26 mouse cellular contexts compared by ENCODE assay signal in genomic region chr19:59646231-59646630, GRCm38 (mm10).
DNase-seq lines count a peak whose midpoint lies in the region; ATAC-seq and TF ChIP-seq lines count a peak whose summit lies in the region.
"Had no signal": no experiment of that assay in that cellular context is flagged by ENCODE, and none has a peak within 500 bp of the region (broad histone marks: within the 10 kb centered on the region; RNA-seq: fewer than 3 reads in every experiment).

No protein-coding gene starts in this region.

- no peak overlapping the region for H3K4me3 ChIP-seq in forebrain, embryonic 14.5 days (ENCODE audit: low read depth, low read length)
- H3K4me3 ChIP-seq in forebrain, embryonic 10.5 days: no peak overlapping the region
- no peak overlapping the region for H3K4me3 ChIP-seq in midbrain, embryonic 11.5 days (ENCODE audit: low read depth, low read length)
- no peak overlapping the region for H3K4me3 ChIP-seq in midbrain, embryonic 10.5 days
- no peak overlapping the region for H3K4me3 ChIP-seq in limb, embryonic 13.5 days
- H3K4me3 ChIP-seq in cerebellum, adult 2 months (replicated peaks; ENCODE audit: insufficient read depth, low read depth, low read length): no peak overlapping the region
- H3K4me3 ChIP-seq: embryonic facial prominence, embryonic 12.5 days; embryonic facial prominence, embryonic 15.5 days; gastrocnemius, adult 2 months; heart, embryonic 10.5 days; heart, embryonic 13.5 days had no signal

- H3K9ac ChIP-seq in forebrain, embryonic 14.5 days (ENCODE audit: low read length): no peak overlapping the region
- H3K9ac ChIP-seq in midbrain, embryonic 11.5 days (ENCODE audit: low read length): no peak overlapping the region
- H3K9ac ChIP-seq in limb, embryonic 13.5 days: no peak overlapping the region
- H3K9ac ChIP-seq: embryonic facial prominence, embryonic 12.5 days; embryonic facial prominence, embryonic 15.5 days; forebrain, postnatal 0 days; heart, embryonic 13.5 days; hindbrain, embryonic 14.5 days had no signal

- no peak for TF ChIP-seq POLR2A in cerebellum, adult 2 months (IDR thresholded peaks at IDR 0.05; ENCODE audit: borderline replicate concordance, insufficient read depth, low read length)

- TF ChIP-seq CTCF in cerebellum, adult 2 months (IDR thresholded peaks at IDR 0.05; ENCODE audit: borderline replicate concordance, insufficient read depth, low read depth, low read length): no peak

- no peak overlapping the region for H3K27ac ChIP-seq in forebrain, embryonic 14.5 days (ENCODE audit: low read depth, low read length)
- no peak overlapping the region for H3K27ac ChIP-seq in forebrain, embryonic 10.5 days
- no peak overlapping the region for H3K27ac ChIP-seq in midbrain, embryonic 11.5 days (ENCODE audit: low read depth, low read length)
- H3K27ac ChIP-seq in midbrain, embryonic 10.5 days (replicated peaks): no peak overlapping the region
- no peak overlapping the region for H3K27ac ChIP-seq in limb, embryonic 13.5 days
- H3K27ac ChIP-seq in cerebellum, adult 2 months (ENCODE audit: insufficient read depth, low read length): no peak overlapping the region
- H3K27ac ChIP-seq: embryonic facial prominence, embryonic 12.5 days; embryonic facial prominence, embryonic 15.5 days; gastrocnemius, adult 2 months; heart, embryonic 10.5 days; heart, embryonic 13.5 days; hindbrain, embryonic 14.5 days; hindbrain, postnatal 0 days had no signal

- DNase-seq in forebrain, embryonic 14.5 days (ENCODE audit: low spot score): no peak
- no peak for DNase-seq in forebrain, embryonic 10.5 days (ENCODE audit: extremely low spot score, low spot score)
- peak; percentile 60 for DNase-seq in midbrain, embryonic 11.5 days (ENCODE audit: low spot score, missing footprints)
- no peak for DNase-seq in midbrain, embryonic 10.5 days (ENCODE audit: low spot score)
- DNase-seq in cerebellum, adult 2 months: no peak
- DNase-seq: adrenal gland, adult 8-10 months; adrenal gland, postnatal 25 days; cerebellum, adult 18-20 months; cerebellum, adult 9-11 months; cerebellum, postnatal 25 days; gastrocnemius, adult 2 months; gastrocnemius, postnatal 14 days; heart, adult 18-20 months; heart, postnatal 14 days; heart, postnatal 4 days had no signal

- peak; percentile 44 for ATAC-seq in forebrain, embryonic 14.5 days
- no peak for ATAC-seq in midbrain, embryonic 11.5 days (ENCODE audit: low FRiP score)
- ATAC-seq in limb, embryonic 13.5 days (ENCODE audit: low FRiP score, low read depth): no peak; the same call in 1 of the 2 replicates
- ATAC-seq: CD4-positive, CD25-positive, alpha-beta regulatory T cell, adult 4 months; hindbrain, postnatal 0 days; inflammation-experienced regulatory T-cells, adult 6 months; intestine, embryonic 16.5 days had no signal

- 54% methylated on average over 8 of the region's 8 CpGs for WGBS in forebrain, embryonic 14.5 days
- 83% methylated on average over 8 of the region's 8 CpGs for WGBS in forebrain, embryonic 10.5 days
- WGBS in midbrain, embryonic 11.5 days: 82% methylated on average over 8 of the region's 8 CpGs
- WGBS in midbrain, embryonic 10.5 days: 85% methylated on average over 8 of the region's 8 CpGs
- WGBS in limb, embryonic 13.5 days: 48% methylated on average over 8 of the region's 8 CpGs
- 76% methylated on average over 8 of the region's 8 CpGs for WGBS in cerebellum, adult 2 months

- no peaks in the 10 kb centered on the region for H3K27me3 ChIP-seq in forebrain, embryonic 14.5 days (replicated peaks; ENCODE audit: control insufficient read depth, insufficient read depth, low read length)
- H3K27me3 ChIP-seq in forebrain, embryonic 10.5 days (ENCODE audit: poor library complexity, severe bottlenecking): peaks cover 26% of the 10 kb centered on the region
- no peaks in the 10 kb centered on the region for H3K27me3 ChIP-seq in midbrain, embryonic 11.5 days (ENCODE audit: control insufficient read depth, insufficient read depth, low read length)
- H3K27me3 ChIP-seq in midbrain, embryonic 10.5 days (ENCODE audit: low read depth, poor library complexity, severe bottlenecking): no peaks in the 10 kb centered on the region
- H3K27me3 ChIP-seq in limb, embryonic 13.5 days: peaks cover 8% of the 10 kb centered on the region; the same call in 1 of the 2 replicates
- no peaks in the 10 kb centered on the region for H3K27me3 ChIP-seq in cerebellum, adult 2 months (ENCODE audit: control insufficient read depth, insufficient read depth, low read length)
- H3K27me3 ChIP-seq: embryonic facial prominence, embryonic 12.5 days; embryonic facial prominence, embryonic 15.5 days; heart, embryonic 13.5 days had no signal

- H3K9me3 ChIP-seq in forebrain, embryonic 14.5 days (replicated peaks; ENCODE audit: control insufficient read depth, low read length): no peaks in the 10 kb centered on the region
- no peaks in the 10 kb centered on the region for H3K9me3 ChIP-seq in forebrain, embryonic 10.5 days
- H3K9me3 ChIP-seq in midbrain, embryonic 11.5 days (ENCODE audit: control insufficient read depth, low read length): no peaks in the 10 kb centered on the region
- H3K9me3 ChIP-seq in midbrain, embryonic 10.5 days (replicated peaks): no peaks in the 10 kb centered on the region
- no peaks in the 10 kb centered on the region for H3K9me3 ChIP-seq in limb, embryonic 13.5 days
- H3K9me3 ChIP-seq: embryonic facial prominence, embryonic 12.5 days; embryonic facial prominence, embryonic 15.5 days; heart, embryonic 10.5 days; heart, embryonic 13.5 days had no signal

- peaks cover 11% of the 10 kb centered on the region; the same call in 1 of the 2 replicates for H3K4me1 ChIP-seq in forebrain, embryonic 14.5 days (ENCODE audit: control insufficient read depth, insufficient read depth, low read length)
- H3K4me1 ChIP-seq in forebrain, embryonic 10.5 days: peaks cover 9% of the 10 kb centered on the region; the same call in 1 of the 2 replicates
- H3K4me1 ChIP-seq in midbrain, embryonic 11.5 days (ENCODE audit: control insufficient read depth, insufficient read depth, low read length): no peaks in the 10 kb centered on the region
- H3K4me1 ChIP-seq in midbrain, embryonic 10.5 days: no peaks in the 10 kb centered on the region
- peaks cover 19% of the 10 kb centered on the region for H3K4me1 ChIP-seq in limb, embryonic 13.5 days
- no peaks in the 10 kb centered on the region for H3K4me1 ChIP-seq in cerebellum, adult 2 months (ENCODE audit: control insufficient read depth, insufficient read depth, low read length)
- H3K4me1 ChIP-seq: embryonic facial prominence, embryonic 12.5 days; embryonic facial prominence, embryonic 15.5 days; heart, embryonic 10.5 days; heart, embryonic 13.5 days had no signal

- no peak overlapping the region for H3K4me2 ChIP-seq in forebrain, embryonic 14.5 days (ENCODE audit: low read length)
- no peak overlapping the region for H3K4me2 ChIP-seq in midbrain, embryonic 11.5 days
- H3K4me2 ChIP-seq in limb, embryonic 13.5 days (replicated peaks): peak overlapping the region; percentile 34
- H3K4me2 ChIP-seq: embryonic facial prominence, embryonic 12.5 days; embryonic facial prominence, embryonic 15.5 days; heart, embryonic 13.5 days; hindbrain, embryonic 14.5 days had no signal

- H3K36me3 ChIP-seq in forebrain, embryonic 14.5 days (ENCODE audit: control insufficient read depth, insufficient read depth, low read length): no peaks in the 10 kb centered on the region
- no peaks in the 10 kb centered on the region for H3K36me3 ChIP-seq in forebrain, embryonic 10.5 days (replicated peaks)
- no peaks in the 10 kb centered on the region for H3K36me3 ChIP-seq in midbrain, embryonic 11.5 days (ENCODE audit: control insufficient read depth, insufficient read depth, low read length)
- no peaks in the 10 kb centered on the region for H3K36me3 ChIP-seq in midbrain, embryonic 10.5 days
- no peaks in the 10 kb centered on the region for H3K36me3 ChIP-seq in limb, embryonic 13.5 days
- H3K36me3 ChIP-seq: embryonic facial prominence, embryonic 12.5 days; embryonic facial prominence, embryonic 15.5 days; heart, embryonic 10.5 days; heart, embryonic 13.5 days had no signal
